Mouse (Mus musculus) forebrain, embryonic 14.5 days (tissue): ENCODE results near the gene Cyren. TPM values are rescaled to one million over a fixed set of nuclear protein-coding genes. Genes with fewer than 3 reads are reported as not detected.

ENCODE experiments used
- ATAC-seq: fragments of 200-750 bp; cut with Nextera tagmentation; 2 replicates; pipeline ENCODE4 v1.8.0; 2017; ENCODE audit warnings: mild to moderate bottlenecking, moderate library complexity
- DNase-seq: peaks from one replicate; pipeline ENCODE4 v3.0.0-alpha.2; 2015; ENCODE audit warnings: low spot score
- H3K27ac ChIP-seq: fragments of 300-500 bp; sonication (generic); 2 replicates; pipeline ENCODE4 v1.5.1; 2014; ENCODE audit warnings: low read depth, mild to moderate bottlenecking, control low read depth, low read length, moderate library complexity
- H3K27me3 ChIP-seq: fragments of 300-500 bp; sonication (generic); replicated peaks from 2 replicates; pipeline ENCODE4 v1.6.1; 2014; ENCODE audit warnings: low read length, control low read depth, mixed read lengths; ENCODE audit not compliant: control insufficient read depth, insufficient read depth
- H3K36me3 ChIP-seq: fragments of 300-500 bp; sonication (generic); 2 replicates; pipeline ENCODE4 v1.6.1; 2014; ENCODE audit warnings: low read length, control low read depth; ENCODE audit not compliant: control insufficient read depth, insufficient read depth
- H3K4me1 ChIP-seq: fragments of 300-500 bp; sonication (generic); 2 replicates; pipeline ENCODE4 v1.6.1; 2014; ENCODE audit warnings: antibody characterized with exemption, low read length, control low read depth; ENCODE audit not compliant: control insufficient read depth, insufficient read depth
- H3K4me2 ChIP-seq: fragments of 300-500 bp; sonication (generic); 2 replicates; pipeline ENCODE4 v1.6.1; 2014; ENCODE audit warnings: mild to moderate bottlenecking, control low read depth, low read length
- H3K4me3 ChIP-seq: fragments of 300-500 bp; sonication (generic); 2 replicates; pipeline ENCODE4 v1.5.1; 2014; ENCODE audit warnings: low read depth, low read length, control low read depth
- H3K9ac ChIP-seq: fragments of 300-500 bp; sonication (generic); 2 replicates; pipeline ENCODE4 v1.6.1; 2014; ENCODE audit warnings: mild to moderate bottlenecking, low read length, control low read depth, moderate library complexity
- H3K9me3 ChIP-seq: fragments of 300-500 bp; sonication (generic); replicated peaks from 2 replicates; pipeline ENCODE4 v1.6.1; 2016; ENCODE audit warnings: low read length, control low read depth, mixed read lengths; ENCODE audit not compliant: control insufficient read depth
- WGBS: fragments of 180-500 bp; shearing (Covaris S2); extraction: QIAGEN DNeasy Blood & Tissue Kit; methylation state at CpG from one replicate; pipeline ENCODE4 v1.1.7; 2014; 5-methylcytosine and 5-hydroxymethylcytosine counted together
- polyA plus RNA-seq: library from polyadenylated mRNA; unstranded; fragments of >200 nt; fragmentation: Nextera tagmentation; extraction: Ambion mirVana; gene quantifications from 2 replicates; pipeline ENCODE4 v1.2.1, GENCODE M21; 2014

Gene Cyren
- polyA plus RNA-seq, 1 experiment from 2014 or later, result 7.9 TPM

DNA sequence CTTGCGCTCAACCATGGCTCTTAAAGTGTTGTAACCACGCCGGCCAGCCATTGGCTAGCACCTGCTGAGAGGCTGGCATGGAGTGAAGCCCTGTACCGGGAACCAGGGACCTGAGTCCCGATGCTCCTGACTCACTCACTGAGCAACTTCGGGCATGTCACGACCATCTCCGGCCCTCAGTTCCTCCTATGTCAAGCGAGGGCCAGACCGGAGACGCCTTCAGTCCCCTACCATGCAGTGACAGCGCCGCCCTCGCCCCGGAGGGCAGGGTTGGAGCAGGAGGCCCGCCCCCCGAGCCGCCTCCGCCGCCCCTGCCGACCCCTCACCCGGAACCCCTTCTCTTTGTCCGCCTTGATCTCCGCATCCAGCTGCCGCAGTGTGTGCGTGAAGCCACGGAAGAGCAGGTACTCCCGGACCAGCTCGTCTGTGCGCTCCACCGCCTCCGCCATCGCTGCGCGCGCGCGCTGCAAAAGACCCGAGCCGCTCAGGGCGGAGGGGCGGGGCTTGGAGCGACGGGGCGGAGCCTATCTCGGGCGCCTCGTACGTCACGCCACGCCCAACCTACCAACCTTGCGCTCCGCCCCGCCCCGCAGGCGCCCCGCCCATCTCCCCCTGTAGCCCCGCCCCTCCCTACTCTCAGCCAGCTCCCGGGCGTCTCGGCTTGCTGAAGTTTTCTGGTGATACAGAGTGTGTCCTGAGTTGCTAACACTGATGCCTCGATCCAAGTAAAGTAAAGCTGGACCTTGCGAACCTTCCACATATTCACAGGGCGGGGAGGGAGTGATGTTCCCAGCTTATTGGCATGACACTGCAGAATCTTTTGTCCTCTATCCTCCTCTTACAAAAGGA, 32.7 kb upstream of the Cyren start, which contains the start of gene Wdr91:
Gene Wdr91, minus strand, starts transcription at position 506 of the 849 bp plus-strand sequence.
- Histone ChIP-seq H3K27me3 (no peaks in the 10 kb centered on the region), H3K4me2 (peak within 1 kb of the TSS; percentile 72), H3K4me1 (peaks cover 9% of the 10 kb centered on the region), H3K4me3 (peak within 1 kb of the TSS; percentile 69), H3K36me3 (peaks cover 25% of the 10 kb centered on the region), H3K9ac (peak within 1 kb of the TSS; percentile 75), H3K9me3 (no peaks in the 10 kb centered on the region), H3K27ac (peak within 1 kb of the TSS; percentile 76)
- ATAC-seq, result peak; percentile 94
- WGBS, result under 1% methylated on average over 63 of the region's 64 CpGs
- DNase-seq, result peak; percentile 93

- peak overlapping the region; percentile 69 for H3K4me3 ChIP-seq
- peak overlapping the region; percentile 75 for H3K9ac ChIP-seq
Observed at GRCm38 (mm10) chr6:34909631-34910345, 31.9 kb upstream of the Cyren start.

GRCm38 (mm10) chr6:34907696-34908260, 29.9 kb upstream of the Cyren start:
- H3K27me3 ChIP-seq, result no peaks in the 10 kb centered on the region
- DNase-seq, result no peak
- no peaks in the 10 kb centered on the region for H3K9me3 ChIP-seq
- H3K4me3 ChIP-seq, result no peak overlapping the region
- H3K4me1 ChIP-seq, result peaks cover 9% of the 10 kb centered on the region
- H3K9ac ChIP-seq, result no peak overlapping the region
- no peak overlapping the region for H3K27ac ChIP-seq
- no peak overlapping the region for H3K4me2 ChIP-seq
- 93% methylated on average over 18 of the region's 18 CpGs for WGBS
- no peak for ATAC-seq
- peaks cover 34% of the 10 kb centered on the region for H3K36me3 ChIP-seq

More at GRCm38 (mm10) chr6:34909631-34910345, 31.9 kb upstream of the Cyren start:
- peaks cover 27% of the 10 kb centered on the region for H3K36me3 ChIP-seq
- peaks cover 9% of the 10 kb centered on the region for H3K4me1 ChIP-seq
- no peaks in the 10 kb centered on the region for H3K27me3 ChIP-seq
- peak overlapping the region; percentile 72 for H3K4me2 ChIP-seq
- no peak for DNase-seq
- H3K9me3 ChIP-seq, result no peaks in the 10 kb centered on the region
- ATAC-seq, result no peak
- H3K27ac ChIP-seq, result no peak overlapping the region
- WGBS, result 48% methylated on average over 8 of the region's 8 CpGs

DNA sequence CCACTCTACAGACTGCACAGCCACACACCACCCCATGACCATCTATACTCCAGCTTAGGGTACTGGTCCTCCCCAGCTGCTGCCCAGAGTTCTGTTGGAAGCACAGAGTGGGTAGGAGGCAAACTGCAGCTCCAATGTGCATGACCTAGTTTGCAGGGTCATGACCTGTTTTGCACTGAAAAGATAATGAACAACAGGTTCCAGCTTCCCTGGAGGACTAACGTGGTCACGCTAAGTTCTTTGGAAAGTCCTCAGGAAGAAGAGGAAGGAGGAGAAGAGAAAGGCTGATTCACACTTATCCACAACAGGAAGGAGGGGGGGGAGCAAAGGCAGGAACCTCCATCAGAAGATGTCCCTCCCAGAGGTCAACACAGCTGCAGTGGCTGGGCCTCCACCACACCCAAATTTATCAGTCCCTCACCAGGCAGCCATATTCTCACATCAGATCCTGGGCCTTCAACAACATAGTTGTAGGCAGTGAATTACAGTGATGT, 29.3 kb upstream of the Cyren start:
- no peak overlapping the region for H3K4me2 ChIP-seq
- DNase-seq, result no peak
- no peak overlapping the region for H3K9ac ChIP-seq
- ATAC-seq, result no peak
- no peaks in the 10 kb centered on the region for H3K27me3 ChIP-seq
- H3K4me3 ChIP-seq, result no peak overlapping the region
- WGBS, result 83% methylated on average over 2 of the region's 2 CpGs
- H3K36me3 ChIP-seq, result peaks cover 40% of the 10 kb centered on the region
- peaks cover 9% of the 10 kb centered on the region for H3K4me1 ChIP-seq
- no peaks in the 10 kb centered on the region for H3K9me3 ChIP-seq
- no peak overlapping the region for H3K27ac ChIP-seq

DNA sequence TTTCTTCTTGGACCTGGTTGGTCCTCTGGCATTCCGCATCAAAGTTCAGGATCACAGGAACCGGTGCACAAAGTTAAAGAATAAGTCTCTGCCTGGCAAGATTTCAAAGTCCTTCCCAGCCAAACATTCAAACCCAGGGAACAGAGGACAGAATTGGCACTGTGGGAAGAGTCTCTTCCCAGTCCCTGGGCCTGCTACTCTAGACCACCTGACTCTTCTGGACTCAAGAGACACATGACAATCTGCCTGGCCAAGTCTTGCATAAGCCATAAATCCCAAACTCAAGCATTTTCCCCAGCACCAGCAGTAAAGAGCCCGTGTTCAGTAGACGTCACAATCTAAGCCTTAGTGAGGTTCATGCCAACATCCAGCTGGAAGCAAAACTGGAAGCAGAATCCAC, 28.8 kb upstream of the Cyren start:
- H3K36me3 ChIP-seq, result peaks cover 44% of the 10 kb centered on the region

DNA sequence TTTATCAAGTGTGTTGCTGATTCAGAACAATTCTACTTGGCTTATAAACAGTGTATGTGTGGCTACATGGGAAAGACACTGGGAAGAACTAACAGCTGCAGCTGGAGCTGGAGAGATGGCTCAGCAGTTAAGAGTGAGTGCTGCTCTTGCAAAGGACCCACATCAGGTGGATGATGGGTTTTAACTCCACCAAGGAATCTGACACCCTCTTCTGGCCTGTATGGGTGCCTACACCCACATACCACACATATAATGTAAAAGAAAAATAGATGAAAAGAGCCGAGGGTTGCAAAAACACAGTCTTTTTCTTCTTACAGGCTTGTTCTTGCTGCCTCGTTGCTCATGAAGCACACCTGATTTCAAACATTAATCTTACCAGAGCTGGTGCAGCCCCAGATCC, 28.3 kb upstream of the Cyren start:
- no peak overlapping the region for H3K4me2 ChIP-seq
- DNase-seq (no peak), ATAC-seq (no peak)
- 83% methylated on average over 2 of the region's 2 CpGs for WGBS
- peaks cover 9% of the 10 kb centered on the region for H3K4me1 ChIP-seq
- H3K9me3 ChIP-seq, result no peaks in the 10 kb centered on the region
- no peaks in the 10 kb centered on the region for H3K27me3 ChIP-seq
- H3K27ac ChIP-seq, result no peak overlapping the region
- no peak overlapping the region for H3K9ac ChIP-seq
- H3K4me3 ChIP-seq, result no peak overlapping the region
- H3K36me3 ChIP-seq, result peaks cover 44% of the 10 kb centered on the region

More for the DNA sequence above, 28.8 kb upstream of the Cyren start:
- no peak for DNase-seq
- ATAC-seq, result no peak
- Histone ChIP-seq H3K27me3 (no peaks in the 10 kb centered on the region), H3K4me3 (no peak overlapping the region), H3K9ac (no peak overlapping the region), H3K4me1 (peaks cover 9% of the 10 kb centered on the region), H3K4me2 (no peak overlapping the region), H3K9me3 (no peaks in the 10 kb centered on the region), H3K27ac (no peak overlapping the region)
- 91% methylated on average over 4 of the region's 4 CpGs for WGBS

DNA sequence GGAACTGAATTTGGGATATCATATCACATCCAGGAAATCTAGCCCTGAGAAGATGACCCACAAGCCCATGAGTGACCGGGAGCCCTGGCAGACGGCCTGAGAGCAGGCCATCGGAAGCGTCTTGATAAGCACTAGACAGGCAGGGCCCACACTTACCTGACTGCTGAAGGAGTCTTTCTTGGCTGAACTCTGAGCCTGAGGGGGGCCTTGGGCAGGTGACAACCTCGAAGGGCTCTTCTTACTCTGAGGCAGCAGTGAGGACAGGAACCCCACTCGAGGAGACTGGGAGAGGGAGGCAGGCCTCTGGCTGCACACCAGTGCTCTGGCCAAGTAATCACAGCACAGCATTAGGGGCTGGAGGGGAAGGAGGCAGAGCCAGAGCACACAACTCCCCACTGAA, 26.5 kb upstream of the Cyren start:
- H3K27me3 ChIP-seq, result no peaks in the 10 kb centered on the region
- peaks cover 58% of the 10 kb centered on the region for H3K36me3 ChIP-seq

DNA sequence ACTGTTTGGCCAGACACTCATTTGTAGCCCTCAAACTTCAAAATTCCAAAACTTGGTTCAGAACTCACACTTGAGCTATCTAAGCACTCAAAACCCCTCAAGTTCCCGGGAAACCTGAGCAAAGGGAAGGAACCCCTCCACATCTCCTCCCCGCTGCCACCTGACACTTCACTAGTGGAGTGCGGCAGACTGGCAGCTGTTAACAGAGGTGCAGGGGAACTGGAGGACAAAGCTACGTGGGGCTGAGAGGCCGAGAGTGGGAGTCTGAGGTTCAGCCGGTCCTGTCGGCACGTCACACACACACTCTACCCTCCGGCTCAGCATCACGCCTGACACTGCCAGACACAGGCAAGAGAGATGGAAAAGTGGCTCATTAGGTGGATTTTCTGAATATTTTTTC, 26.0 kb upstream of the Cyren start:
- Histone ChIP-seq H3K9ac (no peak overlapping the region), H3K36me3 (peaks cover 63% of the 10 kb centered on the region), H3K9me3 (no peaks in the 10 kb centered on the region), H3K4me3 (no peak overlapping the region), H3K4me1 (no peaks in the 10 kb centered on the region), H3K4me2 (no peak overlapping the region), H3K27me3 (no peaks in the 10 kb centered on the region), H3K27ac (no peak overlapping the region)
- 81% methylated on average over 10 of the region's 10 CpGs for WGBS
- DNase-seq, result no peak
- ATAC-seq, result no peak

More for the DNA sequence above, 26.5 kb upstream of the Cyren start:
- H3K9me3 ChIP-seq, result no peaks in the 10 kb centered on the region
- H3K27ac ChIP-seq, result no peak overlapping the region
- DNase-seq (no peak), ATAC-seq (no peak)
- H3K4me2 ChIP-seq, result no peak overlapping the region
- WGBS, result 91% methylated on average over 6 of the region's 6 CpGs
- no peak overlapping the region for H3K4me3 ChIP-seq
- H3K9ac ChIP-seq, result no peak overlapping the region
- H3K4me1 ChIP-seq, result peaks cover 2% of the 10 kb centered on the region; the same call in 1 of the 2 replicates
